Mouse (Mus musculus) midbrain, embryonic 16.5 days (tissue): ENCODE measurements around the gene Chd3. TPM values are rescaled to one million over a fixed set of nuclear protein-coding genes. Genes with fewer than 3 reads are reported as not detected.

Experiments used
- ATAC-seq: fragments of 200-750 bp; cut with Nextera tagmentation; 2 replicates; pipeline ENCODE4 v1.8.0; 2017; ENCODE audit warnings: moderate TSS enrichment
- H3K27ac ChIP-seq: fragments of 300-500 bp; sonication (generic); 2 replicates; pipeline ENCODE4 v1.5.1; 2014; ENCODE audit warnings: mild to moderate bottlenecking, low read length, mixed read lengths
- H3K27me3 ChIP-seq: fragments of 300-500 bp; sonication (generic); 2 replicates; pipeline ENCODE4 v1.6.1; 2014; ENCODE audit warnings: low read depth, low read length, mixed read lengths; ENCODE audit not compliant: control insufficient read depth, insufficient read depth
- H3K36me3 ChIP-seq: fragments of 300-500 bp; sonication (generic); 2 replicates; pipeline ENCODE4 v1.6.1; 2014; ENCODE audit warnings: mild to moderate bottlenecking, low read length, moderate library complexity, mixed read lengths; ENCODE audit not compliant: control insufficient read depth, insufficient read depth
- H3K4me1 ChIP-seq: fragments of 300-500 bp; sonication (generic); 2 replicates; pipeline ENCODE4 v1.6.1; 2014; ENCODE audit warnings: mild to moderate bottlenecking, low read length, mixed read lengths; ENCODE audit not compliant: control insufficient read depth, insufficient read depth
- H3K4me2 ChIP-seq: fragments of 300-500 bp; sonication (generic); 2 replicates; pipeline ENCODE4 v1.6.1; 2014; ENCODE audit warnings: mild to moderate bottlenecking, low read length, mixed read lengths
- H3K4me3 ChIP-seq: fragments of 300-500 bp; sonication (generic); 2 replicates; pipeline ENCODE4 v1.5.1; 2014; ENCODE audit warnings: low read depth, mild to moderate bottlenecking, low read length, moderate library complexity, mixed read lengths
- H3K9ac ChIP-seq: fragments of 300-500 bp; sonication (generic); 2 replicates; pipeline ENCODE4 v1.6.1; 2014; ENCODE audit warnings: low read depth, low read length, mixed read lengths
- H3K9me3 ChIP-seq: fragments of 300-500 bp; sonication (generic); replicated peaks from 2 replicates; pipeline ENCODE4 v1.6.1; 2014; ENCODE audit warnings: mild to moderate bottlenecking, low read length, mixed read lengths; ENCODE audit not compliant: control insufficient read depth, poor library complexity, severe bottlenecking
- WGBS: fragments of 180-500 bp; shearing (Covaris S2); extraction: QIAGEN DNeasy Blood & Tissue Kit; methylation state at CpG from one replicate; pipeline ENCODE4 v1.1.7; 2014; 5-methylcytosine and 5-hydroxymethylcytosine counted together
- polyA plus RNA-seq: library from polyadenylated mRNA; unstranded; fragments of >200 nt; fragmentation: Nextera tagmentation; extraction: Ambion mirVana; gene quantifications from 2 replicates; pipeline ENCODE4 v1.2.1, GENCODE M21; 2015

The Chd3 gene
- polyA plus RNA-seq, 1 experiment from 2014 or later: 86.1 TPM

DNA sequence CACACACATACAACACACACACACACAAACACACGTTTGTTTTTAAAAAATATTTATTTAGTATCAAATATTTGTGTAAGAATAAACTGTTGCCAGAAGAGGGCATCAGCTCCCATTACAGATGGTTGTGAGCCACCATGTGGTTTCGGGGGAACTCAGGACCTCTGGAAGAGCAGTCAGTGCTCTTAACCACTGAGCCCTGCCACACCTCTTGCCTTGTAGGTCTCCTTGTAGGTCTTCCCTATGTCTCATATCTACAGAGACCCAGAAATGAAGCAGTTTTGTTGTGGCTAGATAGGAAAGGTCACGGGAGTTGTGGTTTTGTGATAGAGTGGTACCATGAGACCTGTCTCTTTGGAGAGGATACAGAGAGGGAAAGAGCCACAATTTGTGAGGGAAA, 35.3 kb downstream of the Chd3 start:
- Histone ChIP-seq H3K27ac (no peak overlapping the region), H3K4me2 (no peak overlapping the region), H3K4me3 (no peak overlapping the region), H3K9me3 (no peaks in the 10 kb centered on the region), H3K27me3 (no peaks in the 10 kb centered on the region), H3K36me3 (no peaks in the 10 kb centered on the region), H3K9ac (no peak overlapping the region), H3K4me1 (peaks cover 14% of the 10 kb centered on the region; the same call in 1 of the 2 replicates)
- WGBS: 67% methylated on average over 3 of the region's 3 CpGs
- no peak for ATAC-seq

- H3K9ac ChIP-seq: no peak overlapping the region
- ATAC-seq: no peak; the same call in 1 of the 2 replicates
- no peaks in the 10 kb centered on the region for H3K27me3 ChIP-seq
- H3K9me3 ChIP-seq: no peaks in the 10 kb centered on the region
- H3K4me3 ChIP-seq: no peak overlapping the region
- 40% methylated on average over 8 of the region's 8 CpGs for WGBS
- H3K4me1 ChIP-seq: peaks cover 14% of the 10 kb centered on the region; the same call in 1 of the 2 replicates
- peak overlapping the region; percentile 87 for H3K27ac ChIP-seq
- H3K36me3 ChIP-seq: no peaks in the 10 kb centered on the region
- peak overlapping the region; percentile 70 for H3K4me2 ChIP-seq
Measured at GRCm38 (mm10) chr11:69332713-69333253, 36.4 kb downstream of the Chd3 start.

GRCm38 (mm10) chr11:69331929-69332405, 37.2 kb downstream of the Chd3 start:
- Histone ChIP-seq H3K4me1 (peaks cover 18% of the 10 kb centered on the region; the same call in 1 of the 2 replicates), H3K9ac (peak overlapping the region; percentile 68), H3K36me3 (no peaks in the 10 kb centered on the region), H3K27ac (peak overlapping the region; percentile 87), H3K4me2 (peak overlapping the region; percentile 70), H3K27me3 (no peaks in the 10 kb centered on the region; the same call in 1 of the 2 replicates), H3K4me3 (peak overlapping the region; percentile 45), H3K9me3 (no peaks in the 10 kb centered on the region)
- 1% methylated on average over 24 of the region's 24 CpGs for WGBS
- peak; percentile 75 for ATAC-seq

GRCm38 (mm10) chr11:69331152-69331551, 38.1 kb downstream of the Chd3 start:
- 95% methylated on average over 6 of the region's 6 CpGs for WGBS
- no peak overlapping the region for H3K4me3 ChIP-seq
- no peak overlapping the region for H3K9ac ChIP-seq
- H3K27me3 ChIP-seq: no peaks in the 10 kb centered on the region; the same call in 1 of the 2 replicates
- H3K9me3 ChIP-seq: no peaks in the 10 kb centered on the region
- no peaks in the 10 kb centered on the region for H3K36me3 ChIP-seq
- peak overlapping the region; percentile 70 for H3K4me2 ChIP-seq
- no peak for ATAC-seq
- peaks cover 24% of the 10 kb centered on the region; the same call in 1 of the 2 replicates for H3K4me1 ChIP-seq
- H3K27ac ChIP-seq: no peak overlapping the region

DNA sequence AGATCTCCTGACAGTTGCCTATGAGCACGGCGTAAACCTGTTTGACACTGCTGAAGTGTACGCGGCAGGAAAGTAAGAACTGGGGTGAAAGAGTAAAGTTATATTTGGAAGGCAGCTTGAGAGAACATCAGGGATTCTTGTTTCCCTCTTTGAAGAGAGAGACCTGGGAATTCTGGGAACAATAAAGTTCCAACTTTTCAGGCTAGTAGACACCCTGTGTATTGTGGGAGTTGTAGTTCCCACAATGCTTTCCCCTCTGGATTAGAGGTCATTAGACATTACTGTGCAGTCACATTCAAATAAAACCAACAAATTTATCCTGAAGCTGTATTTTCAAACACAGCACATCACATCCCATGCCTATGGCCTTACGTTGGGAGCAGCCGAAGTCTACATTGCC, 40.7 kb downstream of the Chd3 start:
- H3K4me2 ChIP-seq: no peak overlapping the region
- no peaks in the 10 kb centered on the region for H3K9me3 ChIP-seq
- 93% methylated on average over 6 of the region's 6 CpGs for WGBS
- no peak overlapping the region for H3K9ac ChIP-seq
- H3K36me3 ChIP-seq: no peaks in the 10 kb centered on the region
- H3K27me3 ChIP-seq: no peaks in the 10 kb centered on the region; the same call in 1 of the 2 replicates
- H3K27ac ChIP-seq: no peak overlapping the region
- peaks cover 36% of the 10 kb centered on the region for H3K4me1 ChIP-seq
- ATAC-seq: no peak
- H3K4me3 ChIP-seq: no peak overlapping the region

DNA sequence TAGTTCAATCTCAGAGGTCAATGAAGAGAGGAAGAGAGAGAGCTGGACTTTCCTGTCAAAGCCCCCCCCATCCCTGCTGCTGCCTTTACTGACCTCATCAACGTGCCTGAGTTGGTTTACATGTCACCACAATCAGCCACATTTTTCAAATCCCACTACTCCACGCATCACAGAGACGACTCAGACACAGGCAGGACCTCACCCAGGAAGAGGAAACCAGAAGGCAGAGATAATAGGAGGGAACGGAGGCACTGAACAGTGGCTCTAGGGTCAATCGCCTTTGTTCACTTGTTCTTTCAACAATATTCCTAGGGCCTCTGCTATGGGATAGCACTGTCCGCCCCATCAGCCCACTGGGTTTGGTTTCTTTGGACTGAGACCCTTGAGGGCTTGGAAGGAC, 41.6 kb downstream of the Chd3 start:
- H3K4me1 ChIP-seq: peaks cover 40% of the 10 kb centered on the region
- no peak overlapping the region for H3K27ac ChIP-seq
- 57% methylated on average over 6 of the region's 6 CpGs for WGBS
- H3K9ac ChIP-seq: no peak overlapping the region
- no peak overlapping the region for H3K4me3 ChIP-seq
- no peak for ATAC-seq
- no peaks in the 10 kb centered on the region; the same call in 1 of the 2 replicates for H3K27me3 ChIP-seq
- no peaks in the 10 kb centered on the region for H3K36me3 ChIP-seq
- H3K4me2 ChIP-seq: no peak overlapping the region
- H3K9me3 ChIP-seq: no peaks in the 10 kb centered on the region

DNA sequence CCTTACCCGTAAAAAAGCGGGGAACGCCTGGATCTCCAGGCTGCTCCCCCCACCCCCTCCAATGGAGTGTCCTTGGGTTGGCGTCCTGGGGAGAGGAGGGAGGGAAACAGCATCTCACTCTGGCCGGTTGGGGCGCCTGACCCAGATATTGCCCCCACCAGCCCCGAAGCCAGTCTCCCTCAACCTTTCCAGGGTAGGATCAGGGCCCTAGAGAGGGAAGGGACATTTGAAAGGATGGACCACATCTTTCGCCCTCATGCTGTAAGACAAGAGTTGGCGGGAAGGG, 42.1 kb downstream of the Chd3 start:
- no peaks in the 10 kb centered on the region; the same call in 1 of the 2 replicates for H3K27me3 ChIP-seq
- H3K9me3 ChIP-seq: no peaks in the 10 kb centered on the region
- no peak for ATAC-seq
- 13% methylated on average over 9 of the region's 9 CpGs for WGBS
- no peak overlapping the region for H3K9ac ChIP-seq
- peak overlapping the region; percentile 78 for H3K4me2 ChIP-seq
- peaks cover 41% of the 10 kb centered on the region for H3K4me1 ChIP-seq
- H3K27ac ChIP-seq: no peak overlapping the region
- H3K4me3 ChIP-seq: peak overlapping the region; percentile 50
- H3K36me3 ChIP-seq: no peaks in the 10 kb centered on the region

GRCm38 (mm10) chr11:69326408-69327156, 42.6 kb downstream of the Chd3 start:
- Histone ChIP-seq H3K9ac (peak overlapping the region; percentile 73), H3K27ac (no peak overlapping the region), H3K27me3 (no peaks in the 10 kb centered on the region; the same call in 1 of the 2 replicates), H3K9me3 (no peaks in the 10 kb centered on the region), H3K36me3 (no peaks in the 10 kb centered on the region), H3K4me2 (peak overlapping the region; percentile 78), H3K4me1 (peaks cover 43% of the 10 kb centered on the region), H3K4me3 (peak overlapping the region; percentile 50)
- ATAC-seq: 0 out of 2 replicates have a peak, but pooled peaks have one; percentile 2
- under 1% methylated on average over 45 of the region's 45 CpGs for WGBS
